In genomic region chr11:69579128-69580017, GRCm38 (mm10) we compare ENCODE assay signal across 1 mouse cellular context.
A peak's percentile ranks its signal among the peaks of the same experiment; 100 is the strongest.
TF ChIP-seq lines count a peak whose summit lies in the region.

No protein-coding gene starts in this region.

TF ChIP-seq in MEL, 35 proteins besides CTCF, POLR2A, EP300 and RAD21:
- no peak; the same call in 1 of the 2 replicates for TF ChIP-seq JUND (IDR thresholded peaks at IDR 0.05; ENCODE audit: low read depth, low read length)
- peak; percentile 93 for TF ChIP-seq HCFC1 (IDR thresholded peaks at IDR 0.05; ENCODE audit: low read depth, low read length)
- peak; percentile 73; the same call in 1 of the 2 replicates for TF ChIP-seq KAT2A (conservative IDR thresholded peaks at IDR 0.05; ENCODE audit: low read depth, low read length)
- 0 out of 2 replicates have a peak, but pooled peaks have one; percentile 15 for TF ChIP-seq TAL1 (IDR thresholded peaks at IDR 0.05; ENCODE audit: low read length)
- no peak for TF ChIP-seq POLR2AphosphoS5 (IDR thresholded peaks at IDR 0.05; ENCODE audit: borderline replicate concordance, low read depth, low read length)
- TF ChIP-seq MXI1 (IDR thresholded peaks at IDR 0.05; ENCODE audit: low read depth, low read length) = no peak; the same call in 1 of the 2 replicates
- TF ChIP-seq SMC3 (IDR thresholded peaks at IDR 0.05; ENCODE audit: low read depth, low read length) = peak; percentile 87
- TF ChIP-seq TBP (IDR thresholded peaks at IDR 0.05; ENCODE audit: low read depth, low read length) = peak; percentile 82
- TF ChIP-seq MEF2A (IDR thresholded peaks at IDR 0.05; ENCODE audit: extremely low read depth, insufficient replicate concordance, low read depth, low read length, poor library complexity, severe bottlenecking) = no peak
- peak; percentile 69 for TF ChIP-seq ELF1 (IDR thresholded peaks at IDR 0.05; ENCODE audit: low read depth, low read length)
- TF ChIP-seq GABPA (IDR thresholded peaks at IDR 0.05; ENCODE audit: low read depth, low read length) = no peak
- 0 out of 2 replicates have a peak, but pooled peaks have one; percentile 32 for TF ChIP-seq UBTF (IDR thresholded peaks at IDR 0.05; ENCODE audit: borderline replicate concordance, insufficient read depth, low read depth, low read length)
- TF ChIP-seq ETS1 (IDR thresholded peaks at IDR 0.05; ENCODE audit: low read depth, low read length) = peak; percentile 72
- TF ChIP-seq GATA1 (IDR thresholded peaks at IDR 0.05; ENCODE audit: low read depth, low read length) = peak; percentile 88
- peak; percentile 38; the same call in 1 of the 2 replicates for TF ChIP-seq BHLHE40 (IDR thresholded peaks at IDR 0.05; ENCODE audit: borderline replicate concordance, low read depth, low read length)
- peak; percentile 81 for TF ChIP-seq TCF12 (IDR thresholded peaks at IDR 0.05; ENCODE audit: low read depth, low read length)
- TF ChIP-seq ZC3H11A (IDR thresholded peaks at IDR 0.05; ENCODE audit: low read depth, low read length) = peak; percentile 68
- no peak; the same call in 1 of the 2 replicates for TF ChIP-seq MYB (IDR thresholded peaks at IDR 0.05; ENCODE audit: low read depth, low read length)
- TF ChIP-seq MAFK (IDR thresholded peaks at IDR 0.05; ENCODE audit: borderline replicate concordance, low read depth, low read length) = peak; percentile 5; the same call in 1 of the 2 replicates
- 0 out of 2 replicates have a peak, but pooled peaks have one; percentile 19 for TF ChIP-seq MAX (IDR thresholded peaks at IDR 0.05; ENCODE audit: low read length)
- TF ChIP-seq ZNF384 (IDR thresholded peaks at IDR 0.05; ENCODE audit: low read depth, low read length) = peak; percentile 83; the same call in 1 of the 2 replicates
- TF ChIP-seq MAZ (IDR thresholded peaks at IDR 0.05; ENCODE audit: low read depth, low read length) = peak; percentile 97
- peak; percentile 96 for TF ChIP-seq SIN3A (IDR thresholded peaks at IDR 0.05; ENCODE audit: low read length)
- TF ChIP-seq E2F4 (IDR thresholded peaks at IDR 0.05; ENCODE audit: borderline replicate concordance, low read depth, low read length) = peak; percentile 98
- peak; percentile 93 for TF ChIP-seq CHD2 (IDR thresholded peaks at IDR 0.05; ENCODE audit: low read length)
- no peak for TF ChIP-seq CHD1 (IDR thresholded peaks at IDR 0.05; ENCODE audit: low read depth, low read length)
- TF ChIP-seq ZKSCAN1 (IDR thresholded peaks at IDR 0.05; ENCODE audit: low read depth, low read length) = no peak
- no peak for TF ChIP-seq RCOR1 (IDR thresholded peaks at IDR 0.05; ENCODE audit: low read depth, low read length)
- TF ChIP-seq MYC (IDR thresholded peaks at IDR 0.05; ENCODE audit: low read depth, low read length) = peak; percentile 73; the same call in 1 of the 2 replicates
- TF ChIP-seq USF2 (IDR thresholded peaks at IDR 0.05; ENCODE audit: borderline replicate concordance in 1 of 2, insufficient read depth in 1 of 2, low read depth in 1 of 2, low read length in 2 of 2) = no peak
- peak; percentile 32; the same call in 1 of the 2 replicates for TF ChIP-seq NRF1 (IDR thresholded peaks at IDR 0.05; ENCODE audit: insufficient read depth, low read depth, low read length, poor library complexity, severe bottlenecking)
- TF ChIP-seq ZMIZ1 (IDR thresholded peaks at IDR 0.05; ENCODE audit: low read depth, low read length) = no peak
TF ChIP-seq in MEL: peak in this region for 21.
